ENCODE assay signal across 11 mouse cellular contexts in genomic region chr15:82292851-82293250, GRCm38 (mm10). TPM values are rescaled to one million over a fixed set of nuclear protein-coding genes. Genes with fewer than 3 reads are reported as not detected.
DNase-seq lines count a peak whose midpoint lies in the region; ATAC-seq lines count a peak whose summit lies in the region.
"Had no signal": no experiment of that assay in that cellular context is flagged by ENCODE, and none has a peak within 500 bp of the region (broad histone marks: within the 10 kb centered on the region; RNA-seq: fewer than 3 reads in every experiment).

No protein-coding gene starts in this region.

- intact Hi-C loops in heart, postnatal 14 days (cut with DNase I), result no loop called here

- no peak overlapping the region for H3K9ac ChIP-seq in neural tube, embryonic 11.5 days (ENCODE audit: low read length)
- no peak overlapping the region for H3K9ac ChIP-seq in limb, embryonic 13.5 days
- no peak overlapping the region for H3K9ac ChIP-seq in stomach, embryonic 15.5 days

- H3K27ac ChIP-seq in heart, embryonic 10.5 days, result no peak overlapping the region
- peak overlapping the region; percentile 23; the same call in 1 of the 2 replicates for H3K27ac ChIP-seq in neural tube, embryonic 11.5 days (ENCODE audit: low read depth, low read length)
- H3K27ac ChIP-seq in limb, embryonic 13.5 days, result no peak overlapping the region
- H3K27ac ChIP-seq in stomach, embryonic 15.5 days, result no peak overlapping the region

- no peak overlapping the region for H3K4me2 ChIP-seq in neural tube, embryonic 11.5 days (ENCODE audit: low read depth)
- peak overlapping the region; percentile 49 for H3K4me2 ChIP-seq in limb, embryonic 13.5 days (replicated peaks)
- peak overlapping the region; percentile 45; the same call in 1 of the 2 replicates for H3K4me2 ChIP-seq in stomach, embryonic 15.5 days

- 0 out of 2 replicates have a peak, but pooled peaks cover 4% of the 10 kb centered on the region for H3K27me3 ChIP-seq in heart, embryonic 10.5 days (ENCODE audit: insufficient read depth, poor library complexity, severe bottlenecking)
- H3K27me3 ChIP-seq in neural tube, embryonic 11.5 days (ENCODE audit: control insufficient read depth, insufficient read depth, low read length), result no peaks in the 10 kb centered on the region
- no peaks in the 10 kb centered on the region for H3K27me3 ChIP-seq in limb, embryonic 13.5 days
- no peaks in the 10 kb centered on the region for H3K27me3 ChIP-seq in stomach, embryonic 15.5 days (replicated peaks)

- no peaks in the 10 kb centered on the region for H3K36me3 ChIP-seq in heart, embryonic 10.5 days
- peaks cover 12% of the 10 kb centered on the region for H3K36me3 ChIP-seq in neural tube, embryonic 11.5 days (ENCODE audit: control insufficient read depth, insufficient read depth, low read length)
- peaks cover 32% of the 10 kb centered on the region for H3K36me3 ChIP-seq in limb, embryonic 13.5 days
- H3K36me3 ChIP-seq in stomach, embryonic 15.5 days, result no peaks in the 10 kb centered on the region

- no peak for ATAC-seq in neural tube, embryonic 11.5 days (ENCODE audit: insufficient read depth, low FRiP score, low TSS enrichment)
- ATAC-seq in limb, embryonic 13.5 days (ENCODE audit: low FRiP score, low read depth), result no peak
- no peak for ATAC-seq in stomach, embryonic 15.5 days (ENCODE audit: insufficient read depth, low FRiP score, low read depth)

- H3K4me1 ChIP-seq in heart, embryonic 10.5 days, result peaks cover 14% of the 10 kb centered on the region
- H3K4me1 ChIP-seq in neural tube, embryonic 11.5 days (ENCODE audit: control insufficient read depth, insufficient read depth, low read length), result peaks cover 15% of the 10 kb centered on the region
- peaks cover 17% of the 10 kb centered on the region for H3K4me1 ChIP-seq in limb, embryonic 13.5 days
- peaks cover 13% of the 10 kb centered on the region; the same call in 1 of the 2 replicates for H3K4me1 ChIP-seq in stomach, embryonic 15.5 days

- no peak for DNase-seq in heart, embryonic 10.5 days (ENCODE audit: low spot score)
- DNase-seq in heart, postnatal 14 days, result no peak
- DNase-seq in neural tube, embryonic 11.5 days (ENCODE audit: low spot score), result no peak
- no peak for DNase-seq in neural tube, embryonic 10.5 days (ENCODE audit: extremely low spot score, low spot score)
- DNase-seq in cerebellum, adult 8-10 months, result no peak
- DNase-seq in right cerebral cortex, adult 2 months (ENCODE audit: low spot score in 2 of 2), result no peak
- DNase-seq: adrenal gland, postnatal 14 days; cerebellum, adult 18-20 months; lung, postnatal 36 days had no signal

- H3K9me3 ChIP-seq in heart, embryonic 10.5 days, result no peaks in the 10 kb centered on the region
- H3K9me3 ChIP-seq in neural tube, embryonic 11.5 days (ENCODE audit: control insufficient read depth, low read length), result no peaks in the 10 kb centered on the region
- no peaks in the 10 kb centered on the region for H3K9me3 ChIP-seq in limb, embryonic 13.5 days
- no peaks in the 10 kb centered on the region for H3K9me3 ChIP-seq in stomach, embryonic 15.5 days

- WGBS in heart, embryonic 10.5 days, result 15% methylated on average over 5 of the region's 5 CpGs
- WGBS in neural tube, embryonic 11.5 days, result 11% methylated on average over 5 of the region's 5 CpGs
- WGBS in limb, embryonic 13.5 days, result 22% methylated on average over 5 of the region's 5 CpGs
- 24% methylated on average over 5 of the region's 5 CpGs for WGBS in stomach, embryonic 15.5 days

- H3K4me3 ChIP-seq in heart, embryonic 10.5 days, result peak overlapping the region; percentile 42
- no peak overlapping the region for H3K4me3 ChIP-seq in neural tube, embryonic 11.5 days (ENCODE audit: low read depth, low read length)
- H3K4me3 ChIP-seq in limb, embryonic 13.5 days, result no peak overlapping the region; the same call in 1 of the 2 replicates
- no peak overlapping the region for H3K4me3 ChIP-seq in stomach, embryonic 15.5 days (replicated peaks)

RNA-seq across cellular contexts. Expression of gene Wbp2nl, which starts 5.9 kb away (rescaled TPM):
- polyA plus RNA-seq in heart, embryonic 10.5 days (2016; fragmentation: Nextera tagmentation; extraction: Ambion mirVana), result 0.28 and 0.65 TPM in 2 replicates
- not detected for total RNA-seq in heart, postnatal 14 days (2021)
- 0.16 and 0.27 TPM in 2 replicates for polyA plus RNA-seq in neural tube, embryonic 11.5 days (2014; fragmentation: Nextera tagmentation; extraction: Ambion mirVana)
- polyA plus RNA-seq in limb, embryonic 13.5 days (2015; fragmentation: Nextera tagmentation; extraction: Ambion mirVana), result not detected in 2 replicates
- 0.12 and 0.15 TPM in 2 replicates for polyA plus RNA-seq in stomach, embryonic 15.5 days (2015; fragmentation: Nextera tagmentation; extraction: Ambion mirVana)
- total RNA-seq: adrenal gland, postnatal 14 days had no signal

RNA-seq across cellular contexts. Expression of gene Sept3, which starts 18.2 kb away (rescaled TPM):
- polyA plus RNA-seq in heart, embryonic 10.5 days (2016; fragmentation: Nextera tagmentation; extraction: Ambion mirVana), result 3.7 and 14.0 TPM in 2 replicates
- total RNA-seq in heart, postnatal 14 days (2021), result under 1 TPM; 0.17 to 0.24 TPM
- 141 and 142 TPM in 2 replicates for polyA plus RNA-seq in neural tube, embryonic 11.5 days (2014; fragmentation: Nextera tagmentation; extraction: Ambion mirVana)
- polyA plus RNA-seq in limb, embryonic 13.5 days (2015; fragmentation: Nextera tagmentation; extraction: Ambion mirVana), result 25.6 and 26.1 TPM in 2 replicates
- 10.2 and 12.4 TPM in 2 replicates for polyA plus RNA-seq in stomach, embryonic 15.5 days (2015; fragmentation: Nextera tagmentation; extraction: Ambion mirVana)

RNA-seq across cellular contexts. Expression of gene 1500009C09Rik, which starts 40.7 kb away (rescaled TPM):
- polyA plus RNA-seq in heart, embryonic 10.5 days (2016; fragmentation: Nextera tagmentation; extraction: Ambion mirVana), result not detected in 2 replicates
- not detected for total RNA-seq in heart, postnatal 14 days (2021)
- 0.68 and 0.76 TPM in 2 replicates for polyA plus RNA-seq in neural tube, embryonic 11.5 days (2014; fragmentation: Nextera tagmentation; extraction: Ambion mirVana)
- not detected in 2 replicates for polyA plus RNA-seq in limb, embryonic 13.5 days (2015; fragmentation: Nextera tagmentation; extraction: Ambion mirVana)
- 0.08 TPM in 1 of 2 replicates, not detected in the other for polyA plus RNA-seq in stomach, embryonic 15.5 days (2015; fragmentation: Nextera tagmentation; extraction: Ambion mirVana)

RNA-seq across cellular contexts. Expression of gene Naga, which starts 45.9 kb away (rescaled TPM):
- polyA plus RNA-seq in heart, embryonic 10.5 days (2016; fragmentation: Nextera tagmentation; extraction: Ambion mirVana), result 28.4 and 32.3 TPM in 2 replicates
- 10 to 100 TPM; 28.9 to 33.4 TPM for total RNA-seq in heart, postnatal 14 days (2021)
- 24.7 and 28.0 TPM in 2 replicates for polyA plus RNA-seq in neural tube, embryonic 11.5 days (2014; fragmentation: Nextera tagmentation; extraction: Ambion mirVana)
- 45.5 and 48.1 TPM in 2 replicates for polyA plus RNA-seq in limb, embryonic 13.5 days (2015; fragmentation: Nextera tagmentation; extraction: Ambion mirVana)
- 79.6 and 86.8 TPM in 2 replicates for polyA plus RNA-seq in stomach, embryonic 15.5 days (2015; fragmentation: Nextera tagmentation; extraction: Ambion mirVana)

RNA-seq across cellular contexts. Expression of gene Pheta2, which starts 45.9 kb away (rescaled TPM):
- polyA plus RNA-seq in heart, embryonic 10.5 days (2016; fragmentation: Nextera tagmentation; extraction: Ambion mirVana), result 11.1 and 12.0 TPM in 2 replicates
- 1 to 10 TPM; 2.0 to 2.3 TPM for total RNA-seq in heart, postnatal 14 days (2021)
- 3.0 and 3.1 TPM in 2 replicates for polyA plus RNA-seq in neural tube, embryonic 11.5 days (2014; fragmentation: Nextera tagmentation; extraction: Ambion mirVana)
- polyA plus RNA-seq in limb, embryonic 13.5 days (2015; fragmentation: Nextera tagmentation; extraction: Ambion mirVana), result 17.9 and 18.6 TPM in 2 replicates
- polyA plus RNA-seq in stomach, embryonic 15.5 days (2015; fragmentation: Nextera tagmentation; extraction: Ambion mirVana), result 14.9 and 18.4 TPM in 2 replicates
